Mouse (Mus musculus) limb, embryonic 10.5 days (tissue): ENCODE measurements around the gene Nr2f6. TPM values are rescaled to one million over a fixed set of nuclear protein-coding genes. Genes with fewer than 3 reads are reported as not detected.

ENCODE experiments used
- DNase-seq: peaks from one replicate; pipeline ENCODE4 v3.0.0-alpha.2; 2017; ENCODE audit warnings: low spot score
- H3K27ac ChIP-seq: fragments of 300-500 bp; sonication (generic); 2 replicates; pipeline ENCODE4 v1.5.1; 2016; ENCODE audit warnings: mild to moderate bottlenecking
- H3K27me3 ChIP-seq: fragments of 300-500 bp; sonication (generic); 2 replicates; pipeline ENCODE4 v1.6.1; 2016; ENCODE audit warnings: low read depth, mild to moderate bottlenecking; ENCODE audit not compliant: poor library complexity, severe bottlenecking
- H3K36me3 ChIP-seq: fragments of 300-500 bp; sonication (generic); 2 replicates; pipeline ENCODE4 v1.6.1; 2016; ENCODE audit warnings: mild to moderate bottlenecking, moderate library complexity
- H3K4me1 ChIP-seq: fragments of 300-500 bp; sonication (generic); 2 replicates; pipeline ENCODE4 v1.6.1; 2016
- H3K4me3 ChIP-seq: fragments of 300-500 bp; sonication (generic); 2 replicates; pipeline ENCODE4 v1.5.1; 2016; ENCODE audit warnings: mild to moderate bottlenecking, moderate library complexity
- H3K9me3 ChIP-seq: fragments of 300-500 bp; sonication (generic); replicated peaks from 2 replicates; pipeline ENCODE4 v1.6.1; 2016; ENCODE audit warnings: mild to moderate bottlenecking
- WGBS: fragments of 180-500 bp; shearing (Covaris S2); methylation state at CpG from one replicate; pipeline ENCODE4 v1.1.7; 2016; 5-methylcytosine and 5-hydroxymethylcytosine counted together
- polyA plus RNA-seq: library from polyadenylated mRNA; unstranded; fragments of >200 nt; fragmentation: Nextera tagmentation; extraction: Ambion mirVana; gene quantifications from 2 replicates; pipeline ENCODE4 v1.2.1, GENCODE M21; 2016

Nr2f6 gene
- polyA plus RNA-seq, 1 experiment from 2014 or later: 77.4 TPM

DNA sequence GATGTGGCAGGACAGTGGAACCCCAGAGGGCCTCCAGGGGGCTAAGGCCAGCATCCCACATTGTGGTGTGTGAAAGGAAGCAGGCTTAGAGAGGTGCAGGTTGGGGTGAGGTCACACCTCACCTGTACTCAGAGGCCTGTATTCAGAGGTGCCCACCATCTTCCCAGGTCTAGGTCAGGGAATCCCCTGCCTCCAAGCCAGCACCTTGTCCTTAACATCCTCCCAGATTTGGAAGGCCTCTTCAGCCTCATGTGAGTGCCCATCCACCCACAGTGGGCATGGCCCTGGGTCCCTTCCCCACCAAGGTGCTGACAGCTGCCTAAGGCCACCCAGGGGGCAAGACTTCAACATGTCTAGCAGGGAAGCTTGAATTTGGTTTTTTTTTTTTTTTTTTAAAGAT lies 19.7 kb upstream of the Nr2f6 start:
- H3K36me3 ChIP-seq: peaks cover 49% of the 10 kb centered on the region
- peaks cover 21% of the 10 kb centered on the region for H3K4me1 ChIP-seq
- H3K4me3 ChIP-seq: no peak overlapping the region
- no peak for DNase-seq
- H3K27me3 ChIP-seq: no peaks in the 10 kb centered on the region
- H3K9me3 ChIP-seq: no peaks in the 10 kb centered on the region
- H3K27ac ChIP-seq: no peak overlapping the region

DNA sequence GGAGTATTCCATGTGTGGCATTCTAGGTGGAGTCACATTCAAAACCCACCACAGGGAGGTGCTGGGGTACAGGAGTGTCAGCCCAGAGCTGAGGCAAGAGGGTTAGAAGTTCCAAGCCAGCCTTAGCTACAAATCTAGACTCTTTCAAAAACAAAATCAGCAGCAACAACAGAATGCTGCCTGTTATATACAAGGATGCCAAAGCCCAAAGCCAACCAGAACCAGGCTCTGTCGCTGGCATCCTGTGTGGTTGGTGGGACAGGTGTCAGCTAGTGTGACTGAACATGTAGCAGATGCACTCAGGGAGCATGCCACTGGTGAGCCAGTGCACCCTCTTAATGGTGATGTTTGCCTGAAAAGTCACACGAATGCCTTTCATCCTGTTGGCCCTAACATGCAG lies 19.1 kb upstream of the Nr2f6 start:
- no peaks in the 10 kb centered on the region for H3K9me3 ChIP-seq
- H3K4me1 ChIP-seq: peaks cover 19% of the 10 kb centered on the region
- no peak overlapping the region for H3K4me3 ChIP-seq
- no peak overlapping the region for H3K27ac ChIP-seq
- WGBS: 89% methylated on average over 2 of the region's 2 CpGs
- peaks cover 49% of the 10 kb centered on the region for H3K36me3 ChIP-seq
- H3K27me3 ChIP-seq: no peaks in the 10 kb centered on the region
- DNase-seq: no peak

DNA sequence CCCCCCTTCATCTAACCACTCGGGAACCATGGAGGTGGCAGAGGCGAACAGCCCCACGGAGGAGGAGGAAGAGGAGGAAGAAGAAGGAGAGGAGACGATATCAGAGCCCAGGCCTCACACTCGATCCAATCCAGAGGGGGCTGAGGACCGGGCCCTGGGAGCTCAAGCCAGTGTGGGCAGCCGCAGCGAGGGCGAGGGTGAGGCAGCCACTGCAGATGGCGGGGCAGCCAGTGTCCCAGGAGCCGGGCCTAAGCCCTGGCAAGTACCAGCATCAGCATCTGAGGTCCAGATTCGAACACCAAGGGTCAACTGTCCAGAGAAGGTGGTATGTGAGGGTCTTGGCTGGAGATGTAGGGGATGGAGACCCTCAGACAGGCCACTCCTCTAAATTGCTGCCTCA lies 15.9 kb upstream of the Nr2f6 start:
- no peaks in the 10 kb centered on the region for H3K27me3 ChIP-seq
- 85% methylated on average over 12 of the region's 12 CpGs for WGBS
- H3K4me3 ChIP-seq: peak overlapping the region; percentile 85
- H3K36me3 ChIP-seq: peaks cover 32% of the 10 kb centered on the region
- H3K4me1 ChIP-seq: peaks cover 24% of the 10 kb centered on the region
- 0 out of 2 replicates have a peak overlapping the region, but pooled peaks have one; percentile 88 for H3K27ac ChIP-seq
- no peaks in the 10 kb centered on the region for H3K9me3 ChIP-seq
- no peak for DNase-seq

DNA sequence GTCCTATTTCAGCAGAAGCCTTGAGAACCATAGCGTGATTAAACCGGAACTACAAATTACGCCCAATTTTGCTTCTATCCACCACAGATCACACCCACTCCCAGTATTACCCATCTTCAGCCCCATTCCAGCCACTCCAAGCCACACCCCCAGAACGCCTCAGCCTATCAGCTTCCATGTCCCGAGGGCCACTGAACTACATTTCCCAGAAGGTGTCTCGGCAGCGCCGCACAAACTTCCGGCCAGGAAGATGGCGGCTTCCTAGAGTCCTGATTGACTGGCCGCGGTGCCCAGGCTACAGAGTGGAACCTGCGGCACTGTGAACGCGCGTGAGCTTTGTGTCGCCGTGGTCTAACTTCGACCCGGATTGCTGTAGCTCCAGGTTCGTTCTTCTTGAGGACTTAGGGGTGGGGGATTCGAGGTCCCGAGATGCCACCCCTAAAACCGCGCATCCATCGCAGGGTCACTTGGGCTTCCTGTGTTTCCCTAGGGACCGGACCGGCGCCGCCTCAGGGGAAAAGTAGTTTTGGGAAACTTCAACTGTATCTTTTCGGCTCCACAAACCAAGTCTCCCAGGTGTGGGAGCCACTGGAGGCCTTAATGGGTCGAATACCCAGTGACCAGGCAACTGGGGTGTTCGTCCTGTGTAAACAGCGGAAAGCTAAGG lies 15.0 kb upstream of the Nr2f6 start, which contains the start of gene Babam1:
Gene Babam1, plus strand, starts transcription at position 223 of the 667 bp plus-strand sequence.
- DNase-seq: peak; percentile 90
- WGBS: under 1% methylated on average over 34 of the region's 34 CpGs
- H3K9me3 ChIP-seq: no peaks in the 10 kb centered on the region
- peaks cover 24% of the 10 kb centered on the region for H3K4me1 ChIP-seq
- peak within 1 kb of the TSS; percentile 85 for H3K4me3 ChIP-seq
- H3K27me3 ChIP-seq: no peaks in the 10 kb centered on the region
- H3K27ac ChIP-seq: peak within 1 kb of the TSS; percentile 88
- peaks cover 29% of the 10 kb centered on the region for H3K36me3 ChIP-seq

GRCm38 (mm10) chr8:71395629-71396028 lies 13.9 kb upstream of the Nr2f6 start, which contains the start of gene Ushbp1:
Ushbp1 (minus strand) TSS chr8:71395802.
- no peak for DNase-seq
- Histone ChIP-seq H3K27me3 (no peaks in the 10 kb centered on the region), H3K27ac (peak within 1 kb of the TSS; percentile 88), H3K9me3 (no peaks in the 10 kb centered on the region), H3K4me3 (peak within 1 kb of the TSS; percentile 85), H3K4me1 (peaks cover 28% of the 10 kb centered on the region), H3K36me3 (peaks cover 22% of the 10 kb centered on the region)
- WGBS: 89% methylated on average over 9 of the region's 9 CpGs

- peaks cover 31% of the 10 kb centered on the region for H3K4me1 ChIP-seq
- H3K36me3 ChIP-seq: peaks cover 20% of the 10 kb centered on the region
- no peaks in the 10 kb centered on the region for H3K27me3 ChIP-seq
- no peak for DNase-seq
- H3K4me3 ChIP-seq: 0 out of 2 replicates have a peak overlapping the region, but pooled peaks have one; percentile 17
- H3K9me3 ChIP-seq: no peaks in the 10 kb centered on the region
- 91% methylated on average over 10 of the region's 10 CpGs for WGBS
- H3K27ac ChIP-seq: no peak overlapping the region; the same call in 1 of the 2 replicates
Measured at GRCm38 (mm10) chr8:71395071-71395470, 13.3 kb upstream of the Nr2f6 start.

GRCm38 (mm10) chr8:71394481-71394880 lies 12.7 kb upstream of the Nr2f6 start:
- Histone ChIP-seq H3K4me1 (peaks cover 31% of the 10 kb centered on the region), H3K9me3 (no peaks in the 10 kb centered on the region), H3K36me3 (peaks cover 17% of the 10 kb centered on the region), H3K27me3 (no peaks in the 10 kb centered on the region), H3K4me3 (no peak overlapping the region), H3K27ac (peak overlapping the region; percentile 15; the same call in 1 of the 2 replicates)
- DNase-seq: no peak
- 82% methylated on average over 7 of the region's 7 CpGs for WGBS

DNA sequence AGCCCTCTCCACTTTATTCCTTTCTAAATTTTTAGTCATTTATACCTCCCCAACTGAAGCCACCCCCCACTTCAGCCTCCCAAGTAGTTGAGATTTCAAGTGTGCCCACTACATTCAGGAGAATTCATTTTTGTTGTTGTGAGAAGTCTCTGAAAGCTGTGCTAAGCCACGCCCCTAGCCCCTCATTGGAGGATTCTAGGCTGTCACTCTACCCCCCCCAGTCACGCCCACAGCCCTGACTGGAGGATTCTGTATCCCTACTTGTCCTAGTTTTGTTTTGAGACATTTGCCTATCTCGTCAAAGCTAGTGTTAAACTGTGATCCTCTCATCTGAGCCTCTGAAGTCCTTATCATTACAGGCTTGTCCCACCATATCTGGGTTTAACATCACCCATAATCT lies 11.1 kb upstream of the Nr2f6 start:
- Histone ChIP-seq H3K27me3 (no peaks in the 10 kb centered on the region), H3K4me1 (peaks cover 31% of the 10 kb centered on the region), H3K9me3 (no peaks in the 10 kb centered on the region), H3K27ac (no peak overlapping the region; the same call in 1 of the 2 replicates), H3K36me3 (peaks cover 3% of the 10 kb centered on the region; the same call in 1 of the 2 replicates), H3K4me3 (peak overlapping the region; percentile 31)
- WGBS: 14% methylated on average over 3 of the region's 3 CpGs
- no peak for DNase-seq

- 82% methylated on average over 5 of the region's 5 CpGs for WGBS
- H3K9me3 ChIP-seq: no peaks in the 10 kb centered on the region
- peaks cover 3% of the 10 kb centered on the region; the same call in 1 of the 2 replicates for H3K36me3 ChIP-seq
- no peak overlapping the region for H3K27ac ChIP-seq
- H3K4me3 ChIP-seq: no peak overlapping the region
- peaks cover 26% of the 10 kb centered on the region for H3K4me1 ChIP-seq
- H3K27me3 ChIP-seq: no peaks in the 10 kb centered on the region
- no peak for DNase-seq
Measured at GRCm38 (mm10) chr8:71392391-71392790, 10.6 kb upstream of the Nr2f6 start.

DNA sequence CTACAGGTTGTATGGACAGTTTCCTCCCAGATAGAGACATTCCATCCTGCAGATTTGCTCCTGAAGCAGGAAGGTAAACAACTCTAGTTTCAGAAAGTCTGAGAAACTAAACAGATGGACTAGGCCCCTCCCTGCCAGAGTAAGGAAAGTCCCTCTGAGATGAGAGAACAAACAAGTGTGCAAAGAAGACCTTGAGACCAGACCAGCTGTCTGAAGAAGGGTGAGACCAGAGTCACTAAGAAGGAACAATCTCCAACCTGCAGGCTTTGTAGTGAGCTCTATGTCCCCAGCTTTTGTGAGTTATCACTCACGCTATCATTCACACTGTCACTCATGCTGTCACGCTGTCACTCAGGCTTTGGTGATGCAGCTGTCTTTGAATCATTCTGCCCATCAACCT lies 9.9 kb upstream of the Nr2f6 start:
- peaks cover 3% of the 10 kb centered on the region; the same call in 1 of the 2 replicates for H3K36me3 ChIP-seq
- H3K9me3 ChIP-seq: no peaks in the 10 kb centered on the region
- H3K27ac ChIP-seq: no peak overlapping the region
- peaks cover 23% of the 10 kb centered on the region for H3K4me1 ChIP-seq
- no peak overlapping the region for H3K4me3 ChIP-seq
- H3K27me3 ChIP-seq: no peaks in the 10 kb centered on the region
- 88% methylated on average over 2 of the region's 2 CpGs for WGBS
- DNase-seq: no peak

DNA sequence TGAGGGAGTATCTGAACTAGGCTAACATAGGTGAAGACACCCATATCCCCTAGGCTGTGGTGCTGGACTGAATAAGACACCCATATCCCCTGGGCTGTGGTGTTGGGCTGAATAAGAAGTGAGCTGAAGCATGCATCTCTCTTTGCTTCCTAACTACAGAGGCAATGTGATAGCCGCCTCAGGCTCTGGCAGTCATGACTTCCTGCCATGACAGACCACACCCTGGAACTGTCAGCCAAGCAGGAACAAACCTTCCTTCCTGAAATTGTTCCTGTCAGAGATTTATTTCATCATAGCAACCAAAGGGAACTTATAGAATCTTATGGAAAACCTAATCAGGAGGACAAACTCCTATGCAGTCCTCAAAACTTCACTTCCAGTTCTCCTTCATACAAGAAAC lies 6.5 kb upstream of the Nr2f6 start:
- H3K9me3 ChIP-seq: no peaks in the 10 kb centered on the region
- peaks cover 20% of the 10 kb centered on the region for H3K4me1 ChIP-seq
- H3K27me3 ChIP-seq: no peaks in the 10 kb centered on the region
- H3K36me3 ChIP-seq: peaks cover 3% of the 10 kb centered on the region; the same call in 1 of the 2 replicates
- no peak overlapping the region for H3K27ac ChIP-seq
- no peak for DNase-seq
- H3K4me3 ChIP-seq: no peak overlapping the region
- 81% methylated on average over 1 of the region's 1 CpGs for WGBS

- Histone ChIP-seq H3K4me3 (no peak overlapping the region), H3K27me3 (no peaks in the 10 kb centered on the region), H3K36me3 (peaks cover 3% of the 10 kb centered on the region; the same call in 1 of the 2 replicates), H3K4me1 (peaks cover 27% of the 10 kb centered on the region), H3K9me3 (no peaks in the 10 kb centered on the region), H3K27ac (peak overlapping the region; percentile 46)
- 67% methylated on average over 12 of the region's 12 CpGs for WGBS
- no peak for DNase-seq
Measured at GRCm38 (mm10) chr8:71385212-71385835, 3.6 kb upstream of the Nr2f6 start.

- Histone ChIP-seq H3K27me3 (no peaks in the 10 kb centered on the region), H3K9me3 (no peaks in the 10 kb centered on the region), H3K4me3 (no peak overlapping the region), H3K4me1 (peaks cover 41% of the 10 kb centered on the region), H3K36me3 (peaks cover 2% of the 10 kb centered on the region), H3K27ac (peak overlapping the region; percentile 98)
- DNase-seq: no peak
- 62% methylated on average over 3 of the region's 3 CpGs for WGBS
Measured at GRCm38 (mm10) chr8:71383860-71384259, 2.1 kb upstream of the Nr2f6 start.
